Mouse (Mus musculus): Measurements from ENCODE around the gene Pwp2.
"Not testable (repeated sequence)": the region's sequence is repeated elsewhere in the genome, so short reads cannot be mapped to it uniquely, and the experiment has no call there.

The Pwp2 gene

GRCm38 (mm10) chr10:78140843-78141242 is 44.1 kb downstream of the Pwp2 start:
- no peak for DNase-seq (ENCODE audit: low spot score)

- no peak for DNase-seq (ENCODE audit: low spot score)
Observed at GRCm38 (mm10) chr10:78140251-78140600, 44.7 kb downstream of the Pwp2 start.

- no peak for DNase-seq (ENCODE audit: low spot score)
Observed at GRCm38 (mm10) chr10:78139572-78140250, 45.2 kb downstream of the Pwp2 start.

- DNase-seq (ENCODE audit: low spot score) = no peak
Observed at GRCm38 (mm10) chr10:78138812-78139523, 46.0 kb downstream of the Pwp2 start.

- no peak for DNase-seq (ENCODE audit: low spot score)
Observed at GRCm38 (mm10) chr10:78137191-78137590, 47.8 kb downstream of the Pwp2 start.

- DNase-seq (ENCODE audit: low spot score) = no peak
Observed at GRCm38 (mm10) chr10:78135947-78136346, 49.0 kb downstream of the Pwp2 start.

- no peak for DNase-seq (ENCODE audit: low spot score)
Observed at GRCm38 (mm10) chr10:78134975-78135798, 49.8 kb downstream of the Pwp2 start.

GRCm38 (mm10) chr10:78134400-78134799 is 50.5 kb downstream of the Pwp2 start:
- DNase-seq (ENCODE audit: low spot score) = no peak

GRCm38 (mm10) chr10:78129998-78130397 is 55.0 kb downstream of the Pwp2 start:
- DNase-seq (ENCODE audit: low spot score) = no peak

- no peak for DNase-seq (ENCODE audit: low spot score)
Observed at GRCm38 (mm10) chr10:78129423-78129822, 55.5 kb downstream of the Pwp2 start.

- DNase-seq (ENCODE audit: low spot score) = no peak
Observed at GRCm38 (mm10) chr10:78128647-78129046, 56.3 kb downstream of the Pwp2 start.

- DNase-seq (ENCODE audit: low spot score) = no peak
Observed at GRCm38 (mm10) chr10:78127931-78128330, 57.0 kb downstream of the Pwp2 start.

- peak; percentile 36 for DNase-seq (ENCODE audit: low spot score)
Observed at GRCm38 (mm10) chr10:78127046-78127870, 57.7 kb downstream of the Pwp2 start.

- no peak for DNase-seq (ENCODE audit: low spot score)
Observed at GRCm38 (mm10) chr10:78126311-78126710, 58.6 kb downstream of the Pwp2 start.

GRCm38 (mm10) chr10:78125061-78125460 is 59.9 kb downstream of the Pwp2 start:
- DNase-seq (ENCODE audit: low spot score) = not testable (repeated sequence)

- DNase-seq (ENCODE audit: low spot score) = not testable (repeated sequence)
Observed at GRCm38 (mm10) chr10:78124137-78124536, 60.8 kb downstream of the Pwp2 start.
